20 mouse cellular contexts compared by ENCODE assay signal in genomic region chr11:28484083-28484729, GRCm38 (mm10).
DNase-seq lines count a peak whose midpoint lies in the region; ATAC-seq and TF ChIP-seq lines count a peak whose summit lies in the region.
"Had no signal": no experiment of that assay in that cellular context is flagged by ENCODE, and none has a peak within 500 bp of the region (broad histone marks: within the 10 kb centered on the region; RNA-seq: fewer than 3 reads in every experiment).

No protein-coding gene starts in this region.

- TF ChIP-seq CTCF in brain, embryonic 14.5 days (IDR thresholded peaks at IDR 0.05; ENCODE audit: borderline replicate concordance, extremely low read depth, insufficient read depth, insufficient read length), result no peak
- no peak for TF ChIP-seq CTCF in midbrain, postnatal 0 days (IDR thresholded peaks at IDR 0.05)
- no peak for TF ChIP-seq CTCF in heart, adult 2 months (IDR thresholded peaks at IDR 0.05)

- ATAC-seq in frontal cortex, adult (ENCODE audit: low TSS enrichment), result peak; percentile 81
- ATAC-seq in hindbrain, embryonic 14.5 days (ENCODE audit: low FRiP score), result peak; percentile 85
- ATAC-seq in midbrain, postnatal 0 days (ENCODE audit: low FRiP score), result peak; percentile 78
- ATAC-seq in megakaryocyte progenitor cell, adult 5-6 weeks (replicated peaks; ENCODE audit: poor library complexity), result no peak
- ATAC-seq: intestine, embryonic 16.5 days; liver, embryonic 12.5 days; lung, postnatal 0 days had no signal

- no peak for TF ChIP-seq EP300 in heart, adult 2 months (IDR thresholded peaks at IDR 0.05; ENCODE audit: insufficient read depth, low read depth, low read length)

- H3K27me3 ChIP-seq in hindbrain, embryonic 14.5 days (ENCODE audit: control insufficient read depth, insufficient read depth, low read length), result no peaks in the 10 kb centered on the region
- no peaks in the 10 kb centered on the region for H3K27me3 ChIP-seq in midbrain, postnatal 0 days (ENCODE audit: insufficient read depth, low read length)
- H3K27me3 ChIP-seq in heart, adult 2 months (ENCODE audit: control insufficient read depth, insufficient read depth, low read length), result no peaks in the 10 kb centered on the region
- H3K27me3 ChIP-seq: CH12.LX; embryonic facial prominence, embryonic 12.5 days; liver, embryonic 12.5 days had no signal

- no peak overlapping the region for H3K4me3 ChIP-seq in hindbrain, embryonic 14.5 days (replicated peaks; ENCODE audit: low read length)
- no peak overlapping the region for H3K4me3 ChIP-seq in midbrain, postnatal 0 days (ENCODE audit: low read depth, low read length)
- H3K4me3 ChIP-seq in heart, adult 2 months, result no peak overlapping the region
- H3K4me3 ChIP-seq: embryonic facial prominence, embryonic 12.5 days; liver, embryonic 12.5 days had no signal

- H3K9me3 ChIP-seq in hindbrain, embryonic 14.5 days (ENCODE audit: control insufficient read depth, low read length), result no peaks in the 10 kb centered on the region
- no peaks in the 10 kb centered on the region for H3K9me3 ChIP-seq in midbrain, postnatal 0 days (ENCODE audit: low read length)
- H3K9me3 ChIP-seq: embryonic facial prominence, embryonic 12.5 days; liver, embryonic 12.5 days had no signal

- intact Hi-C loops in heart, adult 2 months (cut with DNase I), result no loop called here

- DNase-seq in frontal cortex, postnatal 14 days (ENCODE audit: low spot score in 2 of 2), result no peak
- DNase-seq in brain, embryonic 14.5 days (ENCODE audit: low read depth), result peak; percentile 77
- DNase-seq in hindbrain, embryonic 14.5 days (ENCODE audit: low spot score), result peak; percentile 30
- DNase-seq in midbrain, postnatal 0 days (ENCODE audit: low spot score), result peak; percentile 19
- no peak for DNase-seq in adrenal gland, postnatal 4 days (ENCODE audit: low spot score in 2 of 2)
- DNase-seq in heart, adult 2 months, result no peak
- DNase-seq: adrenal gland, postnatal 36 days; cerebellum, postnatal 36 days; gastrocnemius, postnatal 10 days; kidney, postnatal 25 days; left cerebral cortex, postnatal 4 days; spleen, adult 18-20 months; thymus, postnatal 25 days had no signal

- H3K79me2 ChIP-seq in heart, adult 2 months (replicated peaks; ENCODE audit: control insufficient read depth, insufficient read depth, low read length), result no peaks in the 10 kb centered on the region

- TF ChIP-seq POLR2A in brain, embryonic 14.5 days (IDR thresholded peaks at IDR 0.05; ENCODE audit: borderline replicate concordance, extremely low read depth, insufficient read depth, insufficient read length, poor library complexity, severe bottlenecking), result no peak
- TF ChIP-seq POLR2A in heart, adult 2 months (IDR thresholded peaks at IDR 0.05; ENCODE audit: insufficient read depth, low read depth, low read length), result no peak

- 0 out of 2 replicates have a peak, but pooled peaks cover 5% of the 10 kb centered on the region for H3K4me1 ChIP-seq in hindbrain, embryonic 14.5 days (replicated peaks; ENCODE audit: control insufficient read depth, insufficient read depth, low read length)
- H3K4me1 ChIP-seq in midbrain, postnatal 0 days (ENCODE audit: insufficient read depth, low read length), result peaks cover 5% of the 10 kb centered on the region
- H3K4me1 ChIP-seq in heart, adult 2 months (ENCODE audit: control insufficient read depth, insufficient read depth, low read length), result peaks cover 3% of the 10 kb centered on the region
- H3K4me1 ChIP-seq: embryonic facial prominence, embryonic 12.5 days; liver, embryonic 12.5 days had no signal

- H3K27ac ChIP-seq in hindbrain, embryonic 14.5 days, result peak overlapping the region; percentile 59; the same call in 1 of the 2 replicates
- H3K27ac ChIP-seq in midbrain, postnatal 0 days (ENCODE audit: low read depth, low read length), result peak overlapping the region; percentile 69
- H3K27ac ChIP-seq in heart, adult 2 months, result no peak overlapping the region
- H3K27ac ChIP-seq: embryonic facial prominence, embryonic 12.5 days; liver, embryonic 12.5 days had no signal

- H3K4me2 ChIP-seq in hindbrain, embryonic 14.5 days (replicated peaks), result no peak overlapping the region
- H3K4me2 ChIP-seq in midbrain, postnatal 0 days (ENCODE audit: low read depth, low read length, poor library complexity, severe bottlenecking), result no peak overlapping the region
- H3K4me2 ChIP-seq: embryonic facial prominence, embryonic 12.5 days; liver, embryonic 12.5 days had no signal

- WGBS in hindbrain, embryonic 14.5 days, result 35% methylated on average over 4 of the region's 4 CpGs
- 8% methylated on average over 4 of the region's 4 CpGs for WGBS in midbrain, postnatal 0 days
- WGBS in heart, adult 2 months, result 37% methylated on average over 4 of the region's 4 CpGs

- H3K9ac ChIP-seq in hindbrain, embryonic 14.5 days, result no peak overlapping the region
- no peak overlapping the region for H3K9ac ChIP-seq in midbrain, postnatal 0 days (replicated peaks; ENCODE audit: low read length, poor library complexity, severe bottlenecking)
- no peak overlapping the region for H3K9ac ChIP-seq in heart, adult 2 months (ENCODE audit: low read depth, low read length)
- H3K9ac ChIP-seq: embryonic facial prominence, embryonic 12.5 days; liver, embryonic 12.5 days had no signal

- no peaks in the 10 kb centered on the region for H3K36me3 ChIP-seq in hindbrain, embryonic 14.5 days (replicated peaks; ENCODE audit: control insufficient read depth, insufficient read depth)
- no peaks in the 10 kb centered on the region for H3K36me3 ChIP-seq in midbrain, postnatal 0 days (ENCODE audit: insufficient read depth, low read length)
- H3K36me3 ChIP-seq in heart, adult 2 months (ENCODE audit: control insufficient read depth, insufficient read depth, low read length), result peaks cover 3% of the 10 kb centered on the region
- H3K36me3 ChIP-seq: embryonic facial prominence, embryonic 12.5 days; liver, embryonic 12.5 days had no signal

Comparison
In these comparisons a context has a peak if more than half of its experiments do, and no peak if none do; other contexts are left out.
1. DNase-seq: peak in brain, embryonic 14.5 days (single experiment), hindbrain, embryonic 14.5 days (single experiment) and midbrain, postnatal 0 days (single experiment); none in frontal cortex, postnatal 14 days (0 of 2), adrenal gland, postnatal 4 days (0 of 2) and heart, adult 2 months (0 of 2).